Mouse (Mus musculus) heart, adult 18-20 months (tissue): ENCODE data around the gene Naa25. TPM values are rescaled to one million over a fixed set of nuclear protein-coding genes. Genes with fewer than 3 reads are reported as not detected.

Source experiments
- DNase-seq, 2 experiments: peaks; one replicate each; pipeline ENCODE4 v3.0.0; 2021 to 2022; ENCODE audit warnings: mixed read lengths in 1 of 2
- long read RNA-seq, 2 experiments: library from polyadenylated mRNA; stranded (forward); transcript quantifications; one replicate each; pipeline ENCODE4 v2.0.0; 2021
- total RNA-seq, 2 experiments: library from RNA; stranded (reverse); gene quantifications; 2 replicates each; pipeline ENCODE4 v1.2.3; 2021

The Naa25 gene
- total RNA-seq = 10 to 100 TPM; 22.4 to 23.1 TPM
- long read RNA-seq, experiment 1, full-length matches to known transcripts = 4 of 9 reads
- long read RNA-seq, experiment 1, partial matches to known transcripts = 0 of 9 reads
- long read RNA-seq, experiment 1, other reads (novel, unspliced or antisense) = 5 of 9 reads
- long read RNA-seq, experiment 2, full-length matches to known transcripts = 3 of 6 reads
- long read RNA-seq, experiment 2, partial matches to known transcripts = 1 of 6 reads
- long read RNA-seq, experiment 2, other reads (novel, unspliced or antisense) = 2 of 6 reads

GRCm38 (mm10) chr5:121397187-121398145 is at the start of gene Naa25:
TSS of gene Naa25 (plus strand) at chr5:121397936.
- peak; percentile 95 to 97 for DNase-seq

GRCm38 (mm10) chr5:121359229-121359628 is 38.5 kb upstream of the Naa25 start:
- DNase-seq = no peak

- no peak for DNase-seq
These were observed 36.0 kb upstream of the Naa25 start for GRCm38 (mm10) chr5:121361696-121362095.

GRCm38 (mm10) chr5:121363441-121363840 is 34.3 kb upstream of the Naa25 start:
- peak in 1 of 2 experiments; percentile 26 for DNase-seq

GRCm38 (mm10) chr5:121366449-121367225 is 31.1 kb upstream of the Naa25 start:
- no peak for DNase-seq

- DNase-seq = no peak
These were observed 30.5 kb upstream of the Naa25 start for GRCm38 (mm10) chr5:121367255-121367654.

GRCm38 (mm10) chr5:121371712-121372111 is 26.0 kb upstream of the Naa25 start:
- no peak for DNase-seq

GRCm38 (mm10) chr5:121374790-121375189 is 22.9 kb upstream of the Naa25 start:
- no peak for DNase-seq

GRCm38 (mm10) chr5:121376972-121377371 is 20.8 kb upstream of the Naa25 start:
- DNase-seq = peak in 1 of 2 experiments; percentile 56

GRCm38 (mm10) chr5:121378678-121379256 is 19.0 kb upstream of the Naa25 start:
- no peak for DNase-seq

GRCm38 (mm10) chr5:121380692-121381091 is 17.0 kb upstream of the Naa25 start:
- DNase-seq = no peak

GRCm38 (mm10) chr5:121383857-121384756 is 13.6 kb upstream of the Naa25 start:
- DNase-seq = peak; percentile 50 to 56

GRCm38 (mm10) chr5:121384757-121385460 is 12.8 kb upstream of the Naa25 start:
- peak; percentile 69 to 85 for DNase-seq

- DNase-seq = peak; percentile 95 to 98
These were observed 12.1 kb upstream of the Naa25 start, which contains the start of gene Trafd1 for GRCm38 (mm10) chr5:121385461-121386119. TSS of gene Trafd1 (minus strand) at chr5:121385632.

- DNase-seq = peak; percentile 36 to 50
These were observed 11.4 kb upstream of the Naa25 start for GRCm38 (mm10) chr5:121386120-121386909.

GRCm38 (mm10) chr5:121387126-121387525 is 10.6 kb upstream of the Naa25 start:
- peak; percentile 47 to 51 for DNase-seq

- DNase-seq = peak; percentile 56 to 71
These were observed 8.6 kb upstream of the Naa25 start for GRCm38 (mm10) chr5:121389106-121389505.

- no peak for DNase-seq
These were observed 8.0 kb upstream of the Naa25 start for GRCm38 (mm10) chr5:121389691-121390090.
